Mouse (Mus musculus) gastrocnemius, adult 18-20 months (tissue): ENCODE results near the gene Chrna1. TPM values are rescaled to one million over a fixed set of nuclear protein-coding genes. Genes with fewer than 3 reads are reported as not detected.
A peak's percentile ranks its signal among the peaks of the same experiment; 100 is the strongest.

ENCODE experiments used
- DNase-seq: peaks from one replicate; pipeline ENCODE4 v3.0.0; 2021; ENCODE audit warnings: low spot score
- total RNA-seq, 2 experiments: library from RNA; stranded (reverse); gene quantifications; 2 replicates each; pipeline ENCODE4 v1.2.3; 2021

The Chrna1 gene
- total RNA-seq, 2 experiments from 2014 or later: 6.0 to 6.1 TPM

- DNase-seq: peak; percentile 58
Measured at GRCm38 (mm10) chr2:73592231-73593100, 12.3 kb upstream of the Chrna1 start.

- DNase-seq: no peak
Measured at GRCm38 (mm10) chr2:73591246-73591645, 11.1 kb upstream of the Chrna1 start.

- no peak for DNase-seq
Measured at GRCm38 (mm10) chr2:73590106-73590505, 10.0 kb upstream of the Chrna1 start.

DNA sequence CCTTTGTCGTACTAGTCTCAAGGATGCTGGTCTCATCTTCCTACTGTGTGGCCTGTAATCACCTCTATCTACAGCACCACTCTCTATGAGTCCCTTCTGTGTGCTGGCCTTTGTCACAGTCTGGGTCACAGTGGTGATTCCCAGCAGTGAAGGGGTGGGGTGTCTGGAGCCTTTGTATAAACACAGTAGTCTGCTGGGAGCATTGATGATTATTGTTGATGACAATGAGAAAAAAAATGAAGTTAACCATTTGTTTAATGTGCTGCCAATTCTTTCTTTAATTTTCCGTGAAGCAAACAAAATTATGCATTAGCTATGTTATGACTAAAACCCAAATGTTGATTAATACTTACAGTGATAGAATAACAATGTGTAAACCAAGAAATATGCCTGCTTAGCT, 8.8 kb upstream of the Chrna1 start:
- no peak for DNase-seq

- DNase-seq: no peak
Measured at GRCm38 (mm10) chr2:73587109-73587506, 7.0 kb upstream of the Chrna1 start.

- no peak for DNase-seq
Measured at GRCm38 (mm10) chr2:73586392-73587108, 6.4 kb upstream of the Chrna1 start.

GRCm38 (mm10) chr2:73585347-73585831, 5.3 kb upstream of the Chrna1 start:
- DNase-seq: peak; percentile 14

DNA sequence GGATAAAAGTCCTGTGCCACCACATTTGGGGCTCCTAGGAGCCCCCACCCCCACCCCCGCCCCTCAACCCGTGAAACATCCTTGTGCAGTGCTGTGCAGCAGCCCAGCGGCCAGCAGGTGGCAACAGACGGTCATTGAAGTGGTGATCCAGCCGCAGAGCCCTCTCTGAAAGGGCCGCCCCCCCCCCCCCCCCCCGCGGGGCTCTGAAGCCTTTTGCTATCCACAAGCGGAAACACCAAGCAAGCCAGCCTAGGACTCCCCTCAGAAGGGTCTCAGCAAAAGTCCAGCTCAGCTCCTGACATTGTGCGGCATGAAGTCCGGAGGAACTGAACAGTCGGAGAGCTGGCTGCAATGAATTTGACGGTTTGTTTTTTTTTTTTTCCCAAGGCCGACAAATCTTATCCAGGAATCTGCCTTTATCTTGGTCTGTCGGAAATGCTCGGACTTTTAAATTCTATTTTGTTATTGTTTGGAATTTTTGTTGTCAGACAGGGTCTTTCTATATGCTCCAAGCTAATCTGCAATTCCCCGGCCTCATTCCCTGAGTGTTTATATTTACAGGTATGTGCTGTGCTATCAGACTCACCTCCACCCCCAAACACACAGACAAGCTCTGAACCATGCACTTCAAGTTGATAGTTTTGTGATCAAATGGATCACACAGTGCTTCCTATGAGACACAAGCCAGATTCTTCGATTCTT, 4.7 kb upstream of the Chrna1 start:
- peak; percentile 74 for DNase-seq

GRCm38 (mm10) chr2:73580720-73581119, 582 bp upstream of the Chrna1 start:
- no peak for DNase-seq

- DNase-seq: peak; percentile 22
Measured at GRCm38 (mm10) chr2:73579168-73579567, 970 bp downstream of the Chrna1 start.

GRCm38 (mm10) chr2:73574418-73574817, 5.7 kb downstream of the Chrna1 start:
- no peak for DNase-seq

DNA sequence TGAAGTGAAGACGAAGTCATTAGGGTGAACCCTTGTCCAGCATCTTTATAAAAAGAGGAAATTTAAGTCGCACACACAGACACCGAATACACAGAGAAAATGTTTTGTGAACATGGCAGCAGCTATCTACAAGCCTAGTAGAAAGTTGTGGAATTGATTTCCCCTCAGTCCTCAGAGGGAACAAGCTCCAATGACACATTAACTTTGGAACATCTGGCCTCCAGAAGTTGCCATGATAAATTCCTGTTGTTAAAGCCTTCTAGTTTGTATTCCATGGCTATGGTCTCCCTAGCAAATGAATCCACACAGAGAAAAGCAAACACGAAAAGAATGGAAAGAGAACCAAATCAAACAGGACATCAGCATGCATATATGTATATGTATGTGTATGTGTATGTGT, 6.6 kb downstream of the Chrna1 start:
- no peak for DNase-seq

DNA sequence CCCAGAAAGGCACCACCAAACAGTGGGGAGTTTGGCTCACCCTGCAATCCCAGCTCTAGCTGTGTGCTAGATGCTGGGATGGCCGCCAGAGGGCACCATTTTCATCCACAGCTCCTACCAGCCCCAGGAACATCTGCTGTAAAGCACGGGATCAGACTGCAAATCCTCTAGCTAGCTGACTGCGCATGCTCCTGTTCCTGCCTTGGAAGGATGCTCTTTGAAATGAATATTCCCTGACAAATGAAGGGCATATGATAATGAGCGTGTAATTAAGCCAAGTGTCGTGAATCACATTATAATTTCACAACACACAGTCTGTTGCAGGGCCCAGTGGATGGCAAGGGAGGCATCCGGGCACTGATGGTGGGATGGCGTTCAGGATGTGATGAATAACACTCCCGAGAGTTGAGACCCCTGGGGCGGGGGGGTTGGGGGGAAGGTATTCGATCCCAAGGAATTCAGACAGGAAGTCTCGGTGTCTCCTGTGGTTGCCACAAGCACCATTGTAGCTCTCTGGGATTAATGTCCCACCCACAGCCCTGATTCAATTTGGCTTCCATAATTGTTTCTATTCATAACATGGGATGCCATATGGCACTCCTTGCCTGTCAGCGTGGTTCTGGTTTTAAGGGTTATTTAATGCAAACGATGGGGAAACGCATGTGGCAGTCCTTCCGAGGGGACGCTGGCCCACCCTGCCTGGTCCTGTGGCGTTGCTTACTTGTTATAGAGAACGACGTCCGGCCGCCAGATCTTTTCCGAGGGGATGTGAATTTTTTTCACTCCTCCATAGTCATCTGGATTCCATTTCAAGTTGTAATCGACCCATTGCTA, 7.4 kb downstream of the Chrna1 start:
- peak; percentile 45 for DNase-seq

- DNase-seq: no peak
Measured at GRCm38 (mm10) chr2:73571901-73572300, 8.2 kb downstream of the Chrna1 start.

GRCm38 (mm10) chr2:73571304-73571703, 8.8 kb downstream of the Chrna1 start:
- DNase-seq: no peak

DNA sequence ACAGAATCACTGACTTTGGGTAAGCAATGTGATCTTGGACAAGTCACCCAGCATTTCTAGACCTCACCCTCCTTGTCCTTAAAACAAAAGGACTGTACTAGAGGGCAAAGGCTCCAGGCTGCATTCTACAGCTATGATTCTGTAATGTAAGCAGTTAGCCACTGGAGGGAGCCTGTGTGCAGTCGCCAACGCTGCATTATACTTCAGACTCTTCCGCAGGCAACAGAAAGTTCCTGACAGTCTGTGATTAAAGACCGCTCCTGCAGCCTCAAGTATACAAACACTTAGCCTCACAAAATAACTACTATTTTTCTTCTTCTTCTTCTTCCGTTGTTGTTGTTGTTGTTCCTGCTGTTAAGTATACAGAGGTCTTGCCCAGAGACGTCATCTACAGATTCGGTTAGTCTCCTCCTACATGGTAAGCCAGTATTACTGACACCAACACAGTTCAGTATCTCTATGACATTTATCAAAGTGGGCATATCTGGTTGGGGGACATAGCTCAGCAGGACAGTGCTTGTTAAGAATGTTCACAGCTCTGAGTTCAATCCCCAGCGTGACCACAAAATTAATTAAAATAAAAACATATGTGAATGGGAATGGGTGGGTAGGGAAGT, 13.0 kb downstream of the Chrna1 start:
- DNase-seq: peak; percentile 59

DNA sequence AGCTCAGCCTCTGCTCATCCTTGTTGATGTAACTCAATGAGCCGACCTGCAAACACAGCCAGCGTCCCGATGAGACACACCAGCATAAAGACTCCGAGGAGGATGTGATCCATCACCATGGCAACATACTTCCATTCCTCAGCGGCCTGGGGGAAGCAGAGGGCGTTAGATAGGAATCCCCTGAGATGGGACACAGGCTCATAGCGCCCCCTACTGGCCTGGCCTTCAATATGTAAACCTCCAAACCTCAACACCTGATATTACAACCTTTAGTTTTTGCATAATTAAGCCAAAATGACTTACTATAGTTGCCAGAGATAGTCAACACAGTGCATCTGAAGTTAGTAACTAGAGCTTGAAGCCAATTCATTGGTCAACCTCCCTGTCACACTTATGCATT, 14.0 kb downstream of the Chrna1 start:
- no peak for DNase-seq

DNA sequence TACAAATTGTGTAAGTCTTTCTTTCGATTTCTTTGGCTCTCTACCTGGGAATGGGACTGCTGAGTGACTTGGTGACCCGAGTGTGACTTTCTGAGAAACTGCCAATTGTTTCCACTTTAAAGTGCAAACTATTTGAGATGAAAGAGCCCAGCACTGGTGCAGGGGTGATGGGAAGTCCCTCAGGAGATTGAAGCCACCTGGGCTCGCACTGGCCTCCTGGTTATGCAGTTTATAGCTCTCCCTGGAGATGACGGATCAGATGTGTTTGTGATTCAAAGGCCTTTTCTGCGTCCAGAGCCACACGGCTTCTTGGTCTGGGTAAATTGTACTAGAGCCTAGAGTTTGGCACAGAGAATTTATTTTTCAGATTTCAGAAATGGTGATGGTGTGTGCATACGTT, 16.4 kb downstream of the Chrna1 start:
- DNase-seq: no peak

GRCm38 (mm10) chr2:73562656-73563055, 17.5 kb downstream of the Chrna1 start:
- no peak for DNase-seq

- DNase-seq: peak; percentile 15
Measured at GRCm38 (mm10) chr2:73561665-73562063, 18.5 kb downstream of the Chrna1 start.
